Mouse (Mus musculus): ENCODE measurements around the gene Rnf39. TPM values are rescaled to one million over a fixed set of nuclear protein-coding genes. Genes with fewer than 3 reads are reported as not detected.

The Rnf39 gene
- total and polyA plus RNA-seq, 2 experiments, result 3.5 to 11.9 TPM

DNA sequence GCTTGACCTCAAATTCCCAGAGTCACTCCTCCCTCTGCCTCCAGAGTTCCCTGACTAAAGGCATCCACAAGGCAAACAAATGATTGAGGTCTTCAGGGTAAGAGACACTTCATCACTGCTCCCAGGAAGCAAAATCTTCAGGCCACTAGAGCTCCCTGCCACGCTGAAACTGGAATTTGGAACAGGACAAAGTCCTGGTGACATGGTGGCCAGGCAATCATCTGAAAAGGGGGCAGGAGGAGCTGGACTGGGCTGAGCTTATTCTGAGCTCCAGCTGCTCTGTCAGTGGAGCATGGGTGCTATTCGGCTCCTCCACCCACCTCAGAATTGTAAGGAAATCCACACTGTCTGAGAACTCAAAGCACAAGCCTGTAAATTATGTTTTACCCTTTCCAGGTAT, 30.7 kb upstream of the Rnf39 start:
- H3K4me1 ChIP-seq (ENCODE audit: control insufficient read depth, insufficient read depth, low read length), result no peaks in the 10 kb centered on the region; the same call in 1 of the 2 replicates
- H3K27me3 ChIP-seq (ENCODE audit: control insufficient read depth, insufficient read depth, low read length), result no peaks in the 10 kb centered on the region
- H3K36me3 ChIP-seq (ENCODE audit: control insufficient read depth, insufficient read depth, low read length), result no peaks in the 10 kb centered on the region
- TF ChIP-seq CTCF (IDR thresholded peaks at IDR 0.05; ENCODE audit: low read depth, low read length) (no peak), POLR2A (IDR thresholded peaks at IDR 0.05; ENCODE audit: extremely low read depth, insufficient read depth, low read length) (no peak)
- WGBS, result 48% methylated on average over 2 of the region's 2 CpGs
- DNase-seq (ENCODE audit: extremely low read depth, low read depth, low spot score), result peak; percentile 14
- no peak overlapping the region for H3K9ac ChIP-seq (ENCODE audit: low read depth, low read length)
- no peaks in the 10 kb centered on the region for H3K79me2 ChIP-seq (ENCODE audit: control insufficient read depth, insufficient read depth, low read length)
- no peak overlapping the region for H3K4me3 ChIP-seq (ENCODE audit: insufficient read depth, low read depth, low read length)
- H3K27ac ChIP-seq (replicated peaks; ENCODE audit: insufficient read depth, low read depth, low read length), result no peak overlapping the region

GRCm38 (mm10) chr17:36914108-36914507, 28.6 kb upstream of the Rnf39 start:
- no peak overlapping the region for H3K4me3 ChIP-seq (ENCODE audit: insufficient read depth, low read depth, low read length)
- no peaks in the 10 kb centered on the region for H3K79me2 ChIP-seq (ENCODE audit: control insufficient read depth, insufficient read depth, low read length)
- no peaks in the 10 kb centered on the region for H3K36me3 ChIP-seq (ENCODE audit: control insufficient read depth, insufficient read depth, low read length)
- no peak overlapping the region for H3K9ac ChIP-seq (ENCODE audit: low read depth, low read length)
- WGBS, result 12% methylated on average over 2 of the region's 2 CpGs
- H3K27ac ChIP-seq (replicated peaks; ENCODE audit: insufficient read depth, low read depth, low read length), result no peak overlapping the region
- no peaks in the 10 kb centered on the region; the same call in 1 of the 2 replicates for H3K4me1 ChIP-seq (ENCODE audit: control insufficient read depth, insufficient read depth, low read length)
- peak; percentile 62 for DNase-seq (ENCODE audit: extremely low read depth, low read depth, low spot score)
- H3K27me3 ChIP-seq (ENCODE audit: control insufficient read depth, insufficient read depth, low read length), result no peaks in the 10 kb centered on the region
- peak; percentile 66 for TF ChIP-seq CTCF (IDR thresholded peaks at IDR 0.05; ENCODE audit: low read depth, low read length)
- TF ChIP-seq POLR2A (IDR thresholded peaks at IDR 0.05; ENCODE audit: extremely low read depth, insufficient read depth, low read length), result no peak

DNA sequence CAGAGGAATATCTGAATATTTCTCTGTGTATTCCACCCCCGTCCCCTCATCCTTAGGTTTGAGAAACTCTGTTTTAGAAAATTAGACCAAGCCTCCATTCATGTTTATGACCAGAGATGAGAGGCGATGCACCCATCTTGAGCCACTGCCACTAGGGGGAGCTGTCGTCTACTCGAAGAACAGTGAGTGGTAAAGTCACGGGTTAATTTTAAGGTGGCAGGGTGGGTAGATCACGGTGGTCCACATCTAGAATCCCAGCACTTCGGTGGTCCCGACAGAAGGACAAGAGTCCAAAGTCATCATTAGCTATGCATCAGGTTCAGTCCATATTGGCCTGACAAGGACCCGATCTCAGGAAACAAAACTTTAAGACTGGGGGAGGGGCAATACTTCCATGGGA, 27.6 kb upstream of the Rnf39 start:
- no peaks in the 10 kb centered on the region; the same call in 1 of the 2 replicates for H3K4me1 ChIP-seq (ENCODE audit: control insufficient read depth, insufficient read depth, low read length)
- no peaks in the 10 kb centered on the region for H3K36me3 ChIP-seq (ENCODE audit: control insufficient read depth, insufficient read depth, low read length)
- H3K79me2 ChIP-seq (ENCODE audit: control insufficient read depth, insufficient read depth, low read length), result no peaks in the 10 kb centered on the region
- no peak overlapping the region for H3K4me3 ChIP-seq (ENCODE audit: insufficient read depth, low read depth, low read length)
- H3K9ac ChIP-seq (ENCODE audit: low read depth, low read length), result no peak overlapping the region
- no peaks in the 10 kb centered on the region for H3K27me3 ChIP-seq (ENCODE audit: control insufficient read depth, insufficient read depth, low read length)
- DNase-seq (ENCODE audit: extremely low read depth, low read depth, low spot score), result peak; percentile 37
- TF ChIP-seq POLR2A (IDR thresholded peaks at IDR 0.05; ENCODE audit: extremely low read depth, insufficient read depth, low read length), result no peak
- peak; percentile 77 for TF ChIP-seq CTCF (IDR thresholded peaks at IDR 0.05; ENCODE audit: low read depth, low read length)
- no peak overlapping the region for H3K27ac ChIP-seq (replicated peaks; ENCODE audit: insufficient read depth, low read depth, low read length)
- WGBS, result 10% methylated on average over 9 of the region's 9 CpGs

- no peak overlapping the region for H3K4me3 ChIP-seq (ENCODE audit: insufficient read depth, low read depth, low read length)
- DNase-seq (ENCODE audit: extremely low read depth, low read depth, low spot score), result peak; percentile 4
- WGBS, result 38% methylated on average over 15 of the region's 15 CpGs
Measured at GRCm38 (mm10) chr17:36920239-36920638, 22.5 kb upstream of the Rnf39 start.

DNA sequence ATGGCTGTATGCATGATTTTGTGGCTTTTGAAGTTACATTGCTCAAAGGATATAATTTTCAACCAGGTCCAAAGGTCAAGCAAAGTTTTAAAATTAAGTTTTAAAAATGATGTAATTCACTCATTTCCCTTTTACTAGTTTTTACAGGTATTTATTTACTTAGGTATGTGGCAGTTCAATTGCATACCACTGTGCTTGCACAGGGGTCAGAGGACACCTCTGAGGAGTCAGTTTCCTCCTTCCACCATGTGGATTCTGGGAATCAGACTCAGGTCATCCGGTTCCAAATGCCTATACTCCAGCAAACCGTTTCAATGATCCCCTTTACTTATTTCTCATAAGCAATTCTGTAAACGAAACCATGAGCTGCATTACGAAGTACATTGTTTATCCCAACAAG, 20.0 kb upstream of the Rnf39 start:
- Histone ChIP-seq H3K9ac (ENCODE audit: low read depth, low read length) (no peak overlapping the region), H3K4me1 (ENCODE audit: control insufficient read depth, insufficient read depth, low read length) (no peaks in the 10 kb centered on the region), H3K79me2 (ENCODE audit: control insufficient read depth, insufficient read depth, low read length) (no peaks in the 10 kb centered on the region), H3K36me3 (ENCODE audit: control insufficient read depth, insufficient read depth, low read length) (no peaks in the 10 kb centered on the region), H3K27ac (replicated peaks; ENCODE audit: insufficient read depth, low read depth, low read length) (no peak overlapping the region), H3K27me3 (ENCODE audit: control insufficient read depth, insufficient read depth, low read length) (no peaks in the 10 kb centered on the region), H3K4me3 (ENCODE audit: insufficient read depth, low read depth, low read length) (no peak overlapping the region)
- WGBS, result 74% methylated on average over 4 of the region's 4 CpGs
- no peak for DNase-seq (ENCODE audit: extremely low read depth, low read depth, low spot score)
- TF ChIP-seq CTCF (IDR thresholded peaks at IDR 0.05; ENCODE audit: low read depth, low read length), result no peak
- no peak for TF ChIP-seq POLR2A (IDR thresholded peaks at IDR 0.05; ENCODE audit: extremely low read depth, insufficient read depth, low read length)

More at GRCm38 (mm10) chr17:36920239-36920638, 22.5 kb upstream of the Rnf39 start:
- H3K9ac ChIP-seq (ENCODE audit: low read depth, low read length), result no peak overlapping the region
- H3K36me3 ChIP-seq (ENCODE audit: control insufficient read depth, insufficient read depth, low read length), result no peaks in the 10 kb centered on the region
- H3K27me3 ChIP-seq (ENCODE audit: control insufficient read depth, insufficient read depth, low read length), result no peaks in the 10 kb centered on the region
- TF ChIP-seq POLR2A (IDR thresholded peaks at IDR 0.05; ENCODE audit: extremely low read depth, insufficient read depth, low read length) (no peak), CTCF (IDR thresholded peaks at IDR 0.05; ENCODE audit: low read depth, low read length) (no peak)
- no peaks in the 10 kb centered on the region for H3K4me1 ChIP-seq (ENCODE audit: control insufficient read depth, insufficient read depth, low read length)
- H3K79me2 ChIP-seq (ENCODE audit: control insufficient read depth, insufficient read depth, low read length), result no peaks in the 10 kb centered on the region
- H3K27ac ChIP-seq (replicated peaks; ENCODE audit: insufficient read depth, low read depth, low read length), result no peak overlapping the region

DNA sequence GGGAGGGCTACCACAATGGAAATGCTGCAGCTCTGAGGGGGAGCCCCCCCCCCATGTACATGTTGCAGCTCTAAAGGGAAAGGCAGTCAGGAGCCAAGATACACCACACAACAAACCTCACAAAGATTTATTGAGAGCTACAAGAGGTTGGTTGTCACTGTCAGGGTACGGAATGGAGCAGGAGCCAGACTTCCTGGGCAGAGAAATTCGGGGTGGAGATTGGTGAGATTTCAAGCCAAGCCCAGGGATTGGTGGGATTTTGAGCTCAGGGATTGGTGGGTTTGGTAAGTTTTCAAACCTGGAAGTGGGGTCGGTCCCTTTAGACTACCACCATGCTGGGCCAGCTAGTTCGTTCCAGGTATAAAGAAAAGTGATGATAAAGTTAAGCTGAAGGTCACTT, 19.2 kb upstream of the Rnf39 start:
- Histone ChIP-seq H3K4me3 (ENCODE audit: insufficient read depth, low read depth, low read length) (no peak overlapping the region), H3K79me2 (ENCODE audit: control insufficient read depth, insufficient read depth, low read length) (no peaks in the 10 kb centered on the region), H3K9ac (ENCODE audit: low read depth, low read length) (no peak overlapping the region), H3K27ac (replicated peaks; ENCODE audit: insufficient read depth, low read depth, low read length) (no peak overlapping the region), H3K27me3 (ENCODE audit: control insufficient read depth, insufficient read depth, low read length) (no peaks in the 10 kb centered on the region), H3K4me1 (ENCODE audit: control insufficient read depth, insufficient read depth, low read length) (no peaks in the 10 kb centered on the region), H3K36me3 (ENCODE audit: control insufficient read depth, insufficient read depth, low read length) (no peaks in the 10 kb centered on the region)
- TF ChIP-seq CTCF (IDR thresholded peaks at IDR 0.05; ENCODE audit: low read depth, low read length) (no peak), POLR2A (IDR thresholded peaks at IDR 0.05; ENCODE audit: extremely low read depth, insufficient read depth, low read length) (no peak)
- WGBS, result 72% methylated on average over 4 of the region's 4 CpGs
- no peak for DNase-seq (ENCODE audit: extremely low read depth, low read depth, low spot score)
